Comparison of ENCODE assay signal across 9 mouse cellular contexts in the genomic region with DNA sequence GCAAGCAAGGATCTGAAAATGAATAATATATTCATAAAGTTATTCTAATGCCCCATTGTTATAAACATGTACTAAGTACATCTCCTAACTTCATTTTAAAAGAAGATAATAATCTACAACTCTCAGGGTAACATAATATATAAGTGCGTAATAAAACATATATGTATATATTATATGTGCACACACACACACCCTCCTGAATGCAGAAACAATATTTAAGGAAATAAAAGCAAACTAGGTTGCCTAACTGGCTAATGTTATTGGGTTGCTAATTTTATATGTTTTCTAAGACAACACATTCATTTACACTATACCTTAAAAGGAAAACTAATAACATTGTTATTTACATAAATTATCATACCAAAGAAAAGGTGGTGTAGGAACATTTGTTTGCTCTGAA. TPM values are rescaled to one million over a fixed set of nuclear protein-coding genes. Genes with fewer than 3 reads are reported as not detected.
DNase-seq lines count a peak whose midpoint lies in the region; ATAC-seq and TF ChIP-seq lines count a peak whose summit lies in the region.
"Had no signal": no experiment of that assay in that cellular context is flagged by ENCODE, and none has a peak within 500 bp of the region (broad histone marks: within the 10 kb centered on the region; RNA-seq: fewer than 3 reads in every experiment).

No protein-coding gene starts in this region.

- H3K9ac ChIP-seq in heart, embryonic 14.5 days (ENCODE audit: low read length), result peak overlapping the region; percentile 41; the same call in 1 of the 2 replicates
- no peak overlapping the region for H3K9ac ChIP-seq in lung, embryonic 16.5 days (ENCODE audit: low read length)
- H3K9ac ChIP-seq in intestine, postnatal 0 days (ENCODE audit: low read depth, low read length), result no peak overlapping the region
- H3K9ac ChIP-seq in neural tube, embryonic 14.5 days (replicated peaks; ENCODE audit: low read depth, low read length), result no peak overlapping the region

- ATAC-seq in heart, embryonic 14.5 days (ENCODE audit: insufficient number of reproducible peaks, insufficient read depth, low FRiP score, low read depth), result no peak
- no peak for ATAC-seq in lung, embryonic 16.5 days (ENCODE audit: low read depth)
- no peak for ATAC-seq in intestine, postnatal 0 days
- peak; percentile 33; the same call in 1 of the 2 replicates for ATAC-seq in neural tube, embryonic 14.5 days (ENCODE audit: low read depth)

- peak overlapping the region in 1 of 2 experiments; percentile 19; a peak in 1 of 4 replicates for H3K4me3 ChIP-seq in heart, embryonic 14.5 days (ENCODE audit: control insufficient read depth in 1 of 2, insufficient read depth in 1 of 2, low read depth in 1 of 2, low read length in 2 of 2)
- H3K4me3 ChIP-seq in lung, embryonic 16.5 days (ENCODE audit: low read length), result peak overlapping the region; percentile 19; the same call in 1 of the 2 replicates
- H3K4me3 ChIP-seq in intestine, postnatal 0 days (ENCODE audit: low read depth, low read length), result no peak overlapping the region
- H3K4me3 ChIP-seq in neural tube, embryonic 14.5 days (ENCODE audit: low read depth, low read length), result no peak overlapping the region

- H3K4me2 ChIP-seq in heart, embryonic 14.5 days (ENCODE audit: low read length), result peak overlapping the region; percentile 48
- peak overlapping the region; percentile 29; the same call in 1 of the 2 replicates for H3K4me2 ChIP-seq in lung, embryonic 16.5 days (ENCODE audit: low read depth, low read length)
- H3K4me2 ChIP-seq in intestine, postnatal 0 days (replicated peaks; ENCODE audit: low read depth), result peak overlapping the region; percentile 33
- H3K4me2 ChIP-seq in neural tube, embryonic 14.5 days (ENCODE audit: low read depth, low read length), result no peak overlapping the region

- no peak for TF ChIP-seq CTCF in intestine, postnatal 0 days (IDR thresholded peaks at IDR 0.05; ENCODE audit: low read depth)

- H3K27me3 ChIP-seq in heart, embryonic 14.5 days (ENCODE audit: control insufficient read depth, insufficient read depth, low read length), result no peaks in the 10 kb centered on the region
- no peaks in the 10 kb centered on the region for H3K27me3 ChIP-seq in lung, embryonic 16.5 days (ENCODE audit: control insufficient read depth, insufficient read depth, low read depth, low read length)
- H3K27me3 ChIP-seq in intestine, postnatal 0 days (replicated peaks; ENCODE audit: control insufficient read depth, insufficient read depth, low read length), result no peaks in the 10 kb centered on the region
- no peaks in the 10 kb centered on the region for H3K27me3 ChIP-seq in neural tube, embryonic 14.5 days (ENCODE audit: control insufficient read depth, insufficient read depth, low read length)

- WGBS in heart, embryonic 14.5 days, result 90% methylated on average over 1 of the region's 1 CpGs
- WGBS in lung, embryonic 16.5 days, result 84% methylated on average over 1 of the region's 1 CpGs
- 79% methylated on average over 1 of the region's 1 CpGs for WGBS in intestine, postnatal 0 days
- WGBS in neural tube, embryonic 14.5 days, result 96% methylated on average over 1 of the region's 1 CpGs

- no peak for DNase-seq in heart, adult 9 months (ENCODE audit: low spot score in 2 of 2)
- DNase-seq in lung, postnatal 14 days, result no peak
- no peak for DNase-seq in urinary bladder, adult 18-20 months (ENCODE audit: low spot score in 2 of 2)
- DNase-seq in embryo, embryonic 10.5 days (ENCODE audit: low spot score), result no peak
- DNase-seq: thymus, adult 18-20 months had no signal

- no peaks in the 10 kb centered on the region for H3K9me3 ChIP-seq in heart, embryonic 14.5 days (ENCODE audit: control insufficient read depth, low read length)
- no peaks in the 10 kb centered on the region for H3K9me3 ChIP-seq in lung, embryonic 16.5 days (ENCODE audit: control insufficient read depth, low read length)
- no peaks in the 10 kb centered on the region for H3K9me3 ChIP-seq in intestine, postnatal 0 days (ENCODE audit: control insufficient read depth)
- no peaks in the 10 kb centered on the region for H3K9me3 ChIP-seq in neural tube, embryonic 14.5 days (ENCODE audit: control insufficient read depth, low read length)

- H3K4me1 ChIP-seq in heart, embryonic 14.5 days (ENCODE audit: control insufficient read depth in 2 of 2, insufficient read depth in 2 of 2, low read length in 2 of 2), result no peaks in the 10 kb centered on the region; a peak in 1 of 4 replicates
- H3K4me1 ChIP-seq in lung, embryonic 16.5 days (replicated peaks; ENCODE audit: control insufficient read depth, insufficient read depth, low read length), result no peaks in the 10 kb centered on the region
- no peaks in the 10 kb centered on the region for H3K4me1 ChIP-seq in intestine, postnatal 0 days (replicated peaks; ENCODE audit: control insufficient read depth, insufficient read depth, low read length)
- H3K4me1 ChIP-seq in neural tube, embryonic 14.5 days (ENCODE audit: control insufficient read depth, insufficient read depth, low read length), result no peaks in the 10 kb centered on the region

- no peak overlapping the region for H3K27ac ChIP-seq in heart, embryonic 14.5 days (replicated peaks in 1 of 2; ENCODE audit: control insufficient read depth in 1 of 2, insufficient read depth in 1 of 2, low read depth in 2 of 2, low read length in 2 of 2)
- H3K27ac ChIP-seq in lung, embryonic 16.5 days (ENCODE audit: low read length), result no peak overlapping the region
- H3K27ac ChIP-seq in intestine, postnatal 0 days (ENCODE audit: low read depth, low read length), result no peak overlapping the region
- H3K27ac ChIP-seq in neural tube, embryonic 14.5 days (ENCODE audit: low read depth, low read length), result no peak overlapping the region

- no peaks in the 10 kb centered on the region for H3K36me3 ChIP-seq in heart, embryonic 14.5 days (ENCODE audit: control insufficient read depth, insufficient read depth, low read length)
- no peaks in the 10 kb centered on the region for H3K36me3 ChIP-seq in lung, embryonic 16.5 days (ENCODE audit: control insufficient read depth, insufficient read depth, low read length)
- no peaks in the 10 kb centered on the region for H3K36me3 ChIP-seq in intestine, postnatal 0 days (ENCODE audit: control insufficient read depth, insufficient read depth)
- no peaks in the 10 kb centered on the region for H3K36me3 ChIP-seq in neural tube, embryonic 14.5 days (ENCODE audit: control insufficient read depth, insufficient read depth, low read length)

RNA-seq across cellular contexts. Expression of gene Ankef1, which starts 16.3 kb away (rescaled TPM):
- polyA plus RNA-seq in heart, embryonic 14.5 days (2014; fragmentation: Nextera tagmentation; extraction: Ambion mirVana), result 0.09 and 0.18 TPM in 2 replicates
- 0.41 and 0.43 TPM in 2 replicates for polyA plus RNA-seq in lung, embryonic 16.5 days (2015; fragmentation: Nextera tagmentation; extraction: Ambion mirVana)
- polyA plus RNA-seq in intestine, postnatal 0 days (2015; fragmentation: Nextera tagmentation; extraction: Ambion mirVana), result 0.07 TPM in 1 of 2 replicates, not detected in the other
- 0.62 TPM in 2 replicates for polyA plus RNA-seq in neural tube, embryonic 14.5 days (2014; fragmentation: Nextera tagmentation; extraction: Ambion mirVana)
